Mouse (Mus musculus): ENCODE measurements around the gene Coro1c.

DNA sequence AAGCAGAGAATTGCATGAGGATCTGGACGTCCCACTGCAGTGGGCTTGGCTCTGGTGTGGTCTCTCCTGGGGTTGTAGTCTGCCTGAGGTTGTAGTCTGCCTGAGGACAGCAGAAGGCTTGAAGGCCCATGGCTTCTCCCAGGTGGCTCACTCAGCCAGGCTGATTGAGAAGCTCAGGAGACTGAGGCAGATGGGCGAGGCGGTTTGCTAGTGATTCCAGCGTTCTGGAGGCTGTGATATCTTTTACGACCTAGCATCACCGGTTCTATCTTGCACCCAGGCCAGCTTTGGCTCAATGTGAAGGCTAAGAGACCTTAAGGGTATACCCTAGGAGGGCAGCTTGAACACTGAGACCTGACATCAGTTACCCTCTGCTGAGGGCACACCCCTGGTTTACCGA lies 10.5 kb upstream of the Coro1c start:
- no peak for TF ChIP-seq CTCF (IDR thresholded peaks at IDR 0.05; ENCODE audit: low read depth)
- TF ChIP-seq EP300 (optimal IDR thresholded peaks at IDR 0.05) = no peak

All from stomach, postnatal 0 days (tissue).